Mouse (Mus musculus): ENCODE data around the gene Cyp4f16.
A peak's percentile ranks its signal among the peaks of the same experiment; 100 is the strongest.
"Not testable (repeated sequence)": the region's sequence is repeated elsewhere in the genome, so short reads cannot be mapped to it uniquely, and the experiment has no call there.

The Cyp4f16 gene

DNA sequence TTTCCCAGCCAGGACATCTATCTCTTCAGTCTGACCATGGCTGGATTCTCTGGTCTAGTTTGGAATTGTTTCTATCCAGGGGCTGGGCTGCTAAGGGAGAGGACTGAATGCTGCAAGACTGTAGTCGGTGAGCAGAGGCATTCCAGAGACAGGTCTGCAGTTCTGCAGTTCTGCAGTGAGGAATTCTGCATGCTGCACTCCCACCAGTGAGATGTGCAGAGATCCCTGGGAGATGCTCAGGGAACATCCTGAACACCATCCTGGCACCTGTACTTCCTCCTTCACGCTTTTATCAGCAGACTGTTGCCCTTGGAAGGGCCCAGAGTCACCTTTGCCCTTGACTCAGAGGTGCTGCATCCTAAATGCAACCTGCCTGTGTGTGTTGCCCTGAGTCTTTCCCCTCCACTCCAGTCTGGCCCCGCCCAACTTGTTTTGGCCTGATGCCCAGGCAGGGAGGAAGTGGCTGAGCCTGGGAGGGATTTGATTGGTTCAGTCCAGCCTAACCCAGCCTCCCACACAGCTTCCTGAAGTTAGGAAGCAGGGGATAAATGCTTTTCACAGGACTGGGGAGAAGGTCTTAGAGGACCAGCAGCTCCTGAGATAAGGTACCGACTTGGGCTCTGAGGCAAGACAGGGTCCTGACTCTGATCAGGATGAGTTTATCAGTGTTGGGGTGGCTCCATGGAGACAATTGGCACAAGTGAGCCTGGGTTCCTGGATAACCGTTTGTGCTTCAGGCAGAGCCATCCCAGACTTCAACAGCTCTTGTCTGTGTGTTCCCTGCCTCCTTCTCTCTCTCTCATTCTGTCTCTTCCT, at the start of gene Cyp4f16:
Gene Cyp4f16 (plus strand): TSS at position 508 of the 816 bp plus-strand sequence.
- DNase-seq (ENCODE audit: low read depth, low spot score), result not testable (repeated sequence)

DNA sequence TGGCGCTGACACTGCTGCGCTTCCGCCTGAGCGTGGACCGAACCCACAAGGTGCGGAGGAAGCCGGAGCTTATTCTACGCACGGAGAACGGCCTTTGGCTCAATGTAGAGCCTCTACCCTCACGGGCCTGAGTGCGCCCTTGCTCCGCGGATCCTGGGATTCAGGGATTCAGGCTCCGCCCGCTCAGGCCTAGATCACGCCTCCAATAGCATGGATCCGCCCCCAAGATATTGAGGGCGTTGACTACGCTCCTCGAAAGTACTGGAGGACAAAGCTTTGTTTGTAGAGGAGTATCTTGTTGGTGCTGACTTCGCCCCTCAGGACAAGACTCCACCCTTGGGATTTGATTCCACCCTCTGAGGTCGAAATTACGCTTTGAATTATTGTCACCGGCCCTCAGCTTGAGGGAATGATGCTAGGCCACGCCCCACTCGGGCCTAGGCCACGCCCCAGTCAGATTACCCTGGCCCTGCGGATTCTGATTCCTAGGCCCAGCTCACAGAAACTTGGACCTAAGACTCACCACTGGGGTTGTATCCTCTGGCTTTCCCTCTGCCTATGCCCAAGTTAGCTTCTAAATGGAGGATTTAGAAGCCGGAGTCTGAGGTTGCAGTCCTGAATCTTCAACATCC, 43.9 kb upstream of the Cyp4f16 start:
- no peak for DNase-seq (ENCODE audit: low read depth, low spot score)

DNA sequence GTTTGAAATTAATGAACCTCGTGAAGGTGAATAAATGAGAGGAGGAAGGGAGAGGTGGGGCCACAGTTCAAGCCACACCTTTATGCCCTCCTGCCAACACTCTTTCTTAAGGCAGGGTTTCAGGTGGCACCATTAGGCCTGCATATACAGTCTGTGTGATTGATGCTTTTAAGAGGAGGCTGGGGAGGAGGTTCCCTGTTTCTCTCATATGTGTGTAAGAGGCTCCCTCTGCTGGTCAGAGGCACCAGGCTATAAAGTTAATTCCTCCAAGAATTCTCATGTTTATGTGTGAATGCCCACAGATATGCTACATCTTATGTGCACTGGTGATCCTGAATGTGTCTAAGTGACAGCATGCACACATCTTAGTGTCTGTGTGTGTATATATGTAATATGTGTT, 41.8 kb upstream of the Cyp4f16 start:
- DNase-seq (ENCODE audit: low read depth, low spot score), result peak; percentile 6

DNA sequence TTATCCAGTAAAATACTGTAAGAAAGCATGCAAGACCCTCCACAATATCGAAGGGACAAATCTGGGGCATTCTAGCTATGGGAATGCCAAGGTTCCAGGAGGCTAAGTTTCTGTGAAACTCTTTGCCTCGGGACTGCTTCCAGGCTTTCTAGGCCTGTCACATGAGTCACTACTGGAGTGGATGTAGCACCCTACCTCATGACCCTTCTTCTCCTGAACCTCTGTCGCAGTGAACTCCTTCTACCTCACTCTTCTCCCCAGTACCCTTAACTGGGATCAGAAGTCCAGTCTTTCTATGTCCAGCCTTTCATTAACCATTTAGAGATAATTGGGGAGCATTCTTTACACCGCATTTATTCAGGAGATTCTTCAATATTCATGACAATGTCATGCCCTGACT, 35.8 kb upstream of the Cyp4f16 start:
- not testable (repeated sequence) for DNase-seq (ENCODE audit: low read depth, low spot score)

- DNase-seq (ENCODE audit: low read depth, low spot score), result no peak
Measured at GRCm38 (mm10) chr17:32501051-32501450, 35.3 kb upstream of the Cyp4f16 start.

DNA sequence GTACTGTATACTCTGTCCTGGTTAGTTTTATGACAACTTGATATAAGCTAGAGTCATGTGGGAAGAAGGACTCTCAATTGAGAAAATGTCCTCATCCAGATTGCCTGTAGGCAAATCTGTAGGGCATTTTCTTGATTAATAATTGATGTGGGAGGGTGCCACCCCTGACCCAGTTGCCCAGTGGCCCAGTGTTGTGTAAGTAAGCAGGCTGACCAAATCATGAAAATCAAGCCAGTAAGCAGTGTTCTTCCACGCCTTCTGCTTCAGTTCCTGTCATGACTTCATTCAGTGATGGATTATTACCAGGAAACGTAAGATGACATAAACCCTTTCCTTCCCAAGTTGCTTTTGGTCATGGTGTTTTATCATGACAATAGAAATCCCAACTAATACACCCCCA, 33.2 kb upstream of the Cyp4f16 start:
- no peak for DNase-seq (ENCODE audit: low read depth, low spot score)

- no peak for DNase-seq (ENCODE audit: low read depth, low spot score)
Measured at GRCm38 (mm10) chr17:32505851-32506728, 30.3 kb upstream of the Cyp4f16 start, which contains the start of gene Cyp4f17. Gene Cyp4f17, plus strand, starts transcription at chr17:32506050.

DNA sequence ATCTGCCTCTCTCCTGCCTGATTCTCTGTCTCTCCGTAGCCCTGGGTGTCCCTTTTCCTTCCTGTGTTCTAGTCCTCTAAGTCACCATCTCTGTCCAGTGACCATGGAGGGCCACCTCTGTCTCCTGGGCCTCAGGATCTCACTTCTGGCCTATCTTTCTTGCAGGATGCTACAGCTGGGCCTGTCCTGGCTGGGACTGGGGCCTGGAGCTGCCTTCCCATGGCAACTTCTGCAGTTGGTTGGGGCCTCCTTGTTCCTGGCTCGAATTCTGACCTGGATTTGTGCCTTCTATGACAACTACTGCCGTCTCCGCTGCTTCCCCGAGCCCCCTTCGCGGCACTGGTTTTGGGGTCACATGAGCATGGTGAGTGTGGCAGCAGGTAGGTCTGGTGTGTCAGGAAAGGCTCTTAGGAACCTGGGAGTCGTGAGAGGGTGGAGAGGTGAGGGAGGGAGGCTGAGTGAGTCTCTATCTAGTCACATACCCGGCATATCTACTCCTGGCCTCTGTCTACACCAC, 29.6 kb upstream of the Cyp4f16 start:
- DNase-seq (ENCODE audit: low read depth, low spot score), result no peak

- DNase-seq (ENCODE audit: low read depth, low spot score), result no peak
Measured at GRCm38 (mm10) chr17:32516126-32516525, 20.2 kb upstream of the Cyp4f16 start.

- no peak for DNase-seq (ENCODE audit: low read depth, low spot score)
Measured at GRCm38 (mm10) chr17:32521981-32522380, 14.4 kb upstream of the Cyp4f16 start.

GRCm38 (mm10) chr17:32522386-32522785, 14.0 kb upstream of the Cyp4f16 start:
- DNase-seq (ENCODE audit: low read depth, low spot score), result no peak

GRCm38 (mm10) chr17:32522816-32523215, 13.5 kb upstream of the Cyp4f16 start:
- DNase-seq (ENCODE audit: low read depth, low spot score), result no peak

- DNase-seq (ENCODE audit: low read depth, low spot score), result no peak
Measured at GRCm38 (mm10) chr17:32523895-32524294, 12.5 kb upstream of the Cyp4f16 start.

- DNase-seq (ENCODE audit: low read depth, low spot score), result not testable (repeated sequence)
Measured at GRCm38 (mm10) chr17:32526341-32526740, 10.0 kb upstream of the Cyp4f16 start.

DNA sequence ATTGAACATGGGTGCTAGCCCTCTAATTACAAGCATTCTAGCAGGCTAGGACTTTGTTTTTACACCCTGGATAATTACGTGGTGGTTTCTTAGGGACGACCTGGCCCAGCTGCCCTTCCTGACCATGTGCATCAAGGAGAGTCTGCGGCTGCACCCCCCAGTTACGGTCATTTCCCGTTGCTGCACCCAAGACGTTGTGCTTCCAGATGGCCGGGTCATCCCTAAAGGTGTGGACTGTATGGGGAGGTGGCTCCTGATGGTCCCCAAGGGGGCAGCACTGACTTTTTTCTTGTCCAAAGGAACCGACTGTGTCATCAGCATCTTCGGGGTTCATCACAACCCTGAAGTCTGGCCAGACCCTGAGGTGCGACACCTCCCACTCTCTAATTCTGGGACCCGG, 8.6 kb upstream of the Cyp4f16 start:
- DNase-seq (ENCODE audit: low read depth, low spot score), result no peak

GRCm38 (mm10) chr17:32528408-32529337, 7.7 kb upstream of the Cyp4f16 start:
- DNase-seq (ENCODE audit: low read depth, low spot score), result peak; percentile 9

DNA sequence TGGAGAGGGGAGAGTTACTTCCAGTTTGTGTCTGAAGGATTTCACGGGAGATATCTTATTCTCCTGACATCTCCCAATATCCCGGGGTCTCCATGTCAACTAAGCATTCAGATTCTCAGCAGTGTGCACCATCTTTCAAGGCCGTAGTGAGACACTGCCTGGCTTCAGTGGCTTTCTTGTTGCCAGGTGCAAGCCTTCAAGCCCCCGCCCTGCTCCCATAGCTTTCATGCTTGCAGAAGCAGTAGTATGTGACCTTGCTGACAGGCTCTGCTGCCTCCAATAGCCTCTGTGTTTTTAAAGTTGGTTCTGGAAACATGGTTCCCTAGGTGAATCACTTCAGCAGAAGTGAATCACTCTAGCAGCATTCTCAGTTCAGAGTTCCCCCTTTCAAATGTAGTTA, 4.0 kb upstream of the Cyp4f16 start:
- not testable (repeated sequence) for DNase-seq (ENCODE audit: low read depth, low spot score)

DNA sequence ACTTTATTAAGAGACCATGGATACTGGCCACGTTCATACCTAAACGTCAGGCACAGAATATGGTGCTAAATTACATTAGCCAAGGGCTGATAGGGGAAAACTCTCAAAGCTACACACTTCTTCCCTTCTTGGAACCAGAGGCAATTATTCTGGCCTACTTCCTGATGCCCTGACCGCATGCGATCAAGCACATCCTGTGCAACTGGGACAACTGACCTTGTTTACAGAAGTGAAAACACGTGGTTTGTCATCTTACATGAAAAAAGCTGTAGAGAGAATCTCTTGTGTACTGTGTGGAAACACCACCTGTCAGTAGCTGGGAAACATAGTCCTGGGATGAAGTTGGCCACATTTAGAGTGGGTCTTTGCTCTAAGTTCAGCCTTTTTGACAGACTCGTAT, 2.3 kb upstream of the Cyp4f16 start:
- DNase-seq (ENCODE audit: low read depth, low spot score), result no peak

DNA sequence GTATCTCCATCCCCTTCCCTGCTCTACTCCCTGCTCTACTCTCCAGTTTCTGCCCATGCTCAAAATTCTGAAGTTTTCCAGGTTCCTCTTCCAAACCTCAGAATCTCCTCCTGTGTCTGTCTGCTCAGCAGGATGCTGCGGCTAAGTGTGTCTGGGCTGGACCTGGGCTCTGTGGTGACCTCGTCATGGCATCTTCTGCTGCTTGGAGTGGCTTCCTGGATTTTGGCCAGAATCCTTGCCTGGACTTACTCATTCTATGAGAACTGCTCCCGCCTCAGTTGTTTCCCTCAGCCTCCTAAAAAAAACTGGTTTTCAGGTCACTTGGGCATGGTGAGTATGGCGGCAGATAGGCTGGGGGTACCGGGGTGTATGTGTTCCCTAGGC, 501 bp downstream of the Cyp4f16 start:
- DNase-seq (ENCODE audit: low read depth, low spot score), result no peak

- not testable (repeated sequence) for DNase-seq (ENCODE audit: low read depth, low spot score)
Measured at GRCm38 (mm10) chr17:32544792-32545191, 8.4 kb downstream of the Cyp4f16 start.

DNA sequence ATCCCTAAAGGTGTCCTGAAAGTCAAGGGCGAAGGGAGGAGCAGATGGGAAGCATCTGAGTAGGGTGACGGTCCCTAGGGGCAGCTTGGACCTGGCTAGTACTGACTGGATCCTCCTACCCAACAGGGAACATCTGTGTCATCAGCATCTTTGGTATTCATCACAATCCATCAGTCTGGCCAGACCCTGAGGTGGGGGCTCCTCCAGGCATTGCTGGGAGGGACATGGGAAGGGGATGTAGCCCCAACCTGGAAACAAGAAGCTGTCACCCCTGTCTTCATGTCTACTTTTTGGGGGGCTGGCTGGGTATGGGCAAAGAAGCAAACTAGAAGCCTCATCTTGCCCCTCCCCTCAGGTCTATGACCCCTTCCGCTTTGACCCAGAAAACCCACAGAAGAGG, 14.0 kb downstream of the Cyp4f16 start:
- not testable (repeated sequence) for DNase-seq (ENCODE audit: low read depth, low spot score)

Measured in c-Kit-negative CD71-positive TER-119-positive erythroid progenitor cells, embryonic 14.5 days (primary cell).